Mouse (Mus musculus) G1E (cell line): ENCODE data around the gene Gse1.

Experiments
- CTCF ChIP-seq: IDR thresholded peaks from 2 replicates; pipeline ENCODE4 v1.5.1; 2012; ENCODE audit warnings: low read depth, low read length, inconsistent platforms, mixed read lengths
- POLR2AphosphoS5 ChIP-seq: IDR thresholded peaks from 2 replicates; pipeline ENCODE4 v1.6.1; 2012; ENCODE audit warnings: low read depth, low read length, inconsistent platforms; ENCODE audit not compliant: insufficient replicate concordance
- TAL1 ChIP-seq: conservative IDR thresholded peaks from 2 replicates; pipeline ENCODE4 v1.6.1; 2012; ENCODE audit warnings: low read depth, low read length, inconsistent platforms, mixed read lengths

- TF ChIP-seq CTCF (no peak), TAL1 (no peak), POLR2AphosphoS5 (no peak)
These were observed 314.7 kb downstream of the Gse1 start for GRCm38 (mm10) chr8:120542995-120543394.
